Mouse (Mus musculus): ENCODE measurements at regions not wholly inside any gene's neighbourhood (a gene's known extent, or its start where the extent isn't known, plus 50 kb on each side); places are given as distances from the start of the nearest gene placed in this dataset.

GRCm38 (mm10) chrX:99246704-99247103 lies 110.8 kb downstream of the Efnb1 start:
- WGBS, result 78% methylated on average over 2 of the region's 2 CpGs
- H3K4me3 ChIP-seq (ENCODE audit: control insufficient read depth, insufficient read depth, low read length), result no peak overlapping the region
- no peak for DNase-seq

GRCm38 (mm10) chrX:99246051-99246450 lies 110.1 kb downstream of the Efnb1 start:
- Histone ChIP-seq H3K27me3 (ENCODE audit: control insufficient read depth, insufficient read depth, low read length) (no peaks in the 10 kb centered on the region), H3K27ac (ENCODE audit: control insufficient read depth, insufficient read depth, low read length) (no peak overlapping the region), H3K36me3 (ENCODE audit: control insufficient read depth, insufficient read depth, low read length) (no peaks in the 10 kb centered on the region), H3K4me3 (ENCODE audit: control insufficient read depth, insufficient read depth, low read length) (no peak overlapping the region), H3K4me1 (replicated peaks; ENCODE audit: control insufficient read depth, insufficient read depth, low read length) (no peaks in the 10 kb centered on the region)
- no peak for TF ChIP-seq CTCF (IDR thresholded peaks at IDR 0.05; ENCODE audit: borderline replicate concordance, control insufficient read depth, extremely low read depth, insufficient read depth, low read length, poor library complexity)
- TF ChIP-seq POLR2A (IDR thresholded peaks at IDR 0.05; ENCODE audit: control insufficient read depth, extremely low read depth, insufficient read depth, low read length, poor library complexity), result no peak
- 94% methylated on average over 8 of the region's 8 CpGs for WGBS
- no peak for DNase-seq

More at GRCm38 (mm10) chrX:99246704-99247103, 110.8 kb downstream of the Efnb1 start:
- H3K4me1 ChIP-seq (replicated peaks; ENCODE audit: control insufficient read depth, insufficient read depth, low read length), result no peaks in the 10 kb centered on the region
- no peak overlapping the region for H3K27ac ChIP-seq (ENCODE audit: control insufficient read depth, insufficient read depth, low read length)
- H3K36me3 ChIP-seq (ENCODE audit: control insufficient read depth, insufficient read depth, low read length), result no peaks in the 10 kb centered on the region
- no peak for TF ChIP-seq POLR2A (IDR thresholded peaks at IDR 0.05; ENCODE audit: control insufficient read depth, extremely low read depth, insufficient read depth, low read length, poor library complexity)
- no peak for TF ChIP-seq CTCF (IDR thresholded peaks at IDR 0.05; ENCODE audit: borderline replicate concordance, control insufficient read depth, extremely low read depth, insufficient read depth, low read length, poor library complexity)
- no peaks in the 10 kb centered on the region for H3K27me3 ChIP-seq (ENCODE audit: control insufficient read depth, insufficient read depth, low read length)

- H3K27me3 ChIP-seq (ENCODE audit: control insufficient read depth, insufficient read depth, low read length), result no peaks in the 10 kb centered on the region
Observed at GRCm38 (mm10) chrX:99245541-99245940, 109.6 kb downstream of the Efnb1 start.

GRCm38 (mm10) chrX:99243251-99243650 lies 107.3 kb downstream of the Efnb1 start:
- Histone ChIP-seq H3K27me3 (ENCODE audit: control insufficient read depth, insufficient read depth, low read length) (no peaks in the 10 kb centered on the region), H3K4me3 (ENCODE audit: control insufficient read depth, insufficient read depth, low read length) (no peak overlapping the region), H3K36me3 (ENCODE audit: control insufficient read depth, insufficient read depth, low read length) (no peaks in the 10 kb centered on the region), H3K27ac (ENCODE audit: control insufficient read depth, insufficient read depth, low read length) (no peak overlapping the region), H3K4me1 (replicated peaks; ENCODE audit: control insufficient read depth, insufficient read depth, low read length) (no peaks in the 10 kb centered on the region)
- DNase-seq, result no peak
- 95% methylated on average over 5 of the region's 5 CpGs for WGBS
- no peak for TF ChIP-seq POLR2A (IDR thresholded peaks at IDR 0.05; ENCODE audit: control insufficient read depth, extremely low read depth, insufficient read depth, low read length, poor library complexity)
- no peak for TF ChIP-seq CTCF (IDR thresholded peaks at IDR 0.05; ENCODE audit: borderline replicate concordance, control insufficient read depth, extremely low read depth, insufficient read depth, low read length, poor library complexity)

More at GRCm38 (mm10) chrX:99245541-99245940, 109.6 kb downstream of the Efnb1 start:
- TF ChIP-seq CTCF (IDR thresholded peaks at IDR 0.05; ENCODE audit: borderline replicate concordance, control insufficient read depth, extremely low read depth, insufficient read depth, low read length, poor library complexity) (no peak), POLR2A (IDR thresholded peaks at IDR 0.05; ENCODE audit: control insufficient read depth, extremely low read depth, insufficient read depth, low read length, poor library complexity) (no peak)
- no peak overlapping the region for H3K27ac ChIP-seq (ENCODE audit: control insufficient read depth, insufficient read depth, low read length)
- no peaks in the 10 kb centered on the region for H3K36me3 ChIP-seq (ENCODE audit: control insufficient read depth, insufficient read depth, low read length)
- H3K4me3 ChIP-seq (ENCODE audit: control insufficient read depth, insufficient read depth, low read length), result no peak overlapping the region
- WGBS, result 88% methylated on average over 3 of the region's 3 CpGs
- no peak for DNase-seq
- no peaks in the 10 kb centered on the region for H3K4me1 ChIP-seq (replicated peaks; ENCODE audit: control insufficient read depth, insufficient read depth, low read length)

- Histone ChIP-seq H3K36me3 (ENCODE audit: control insufficient read depth, insufficient read depth, low read length) (no peaks in the 10 kb centered on the region), H3K4me1 (replicated peaks; ENCODE audit: control insufficient read depth, insufficient read depth, low read length) (no peaks in the 10 kb centered on the region), H3K27me3 (ENCODE audit: control insufficient read depth, insufficient read depth, low read length) (no peaks in the 10 kb centered on the region), H3K27ac (ENCODE audit: control insufficient read depth, insufficient read depth, low read length) (no peak overlapping the region), H3K4me3 (ENCODE audit: control insufficient read depth, insufficient read depth, low read length) (no peak overlapping the region)
- 9% methylated on average over 5 of the region's 5 CpGs for WGBS
- no peak for TF ChIP-seq CTCF (IDR thresholded peaks at IDR 0.05; ENCODE audit: borderline replicate concordance, control insufficient read depth, extremely low read depth, insufficient read depth, low read length, poor library complexity)
- no peak for TF ChIP-seq POLR2A (IDR thresholded peaks at IDR 0.05; ENCODE audit: control insufficient read depth, extremely low read depth, insufficient read depth, low read length, poor library complexity)
- DNase-seq, result no peak
Observed at GRCm38 (mm10) chrX:99241684-99242118, 105.8 kb downstream of the Efnb1 start.

- no peak overlapping the region for H3K4me3 ChIP-seq (ENCODE audit: control insufficient read depth, insufficient read depth, low read length)
- H3K27me3 ChIP-seq (ENCODE audit: control insufficient read depth, insufficient read depth, low read length), result no peaks in the 10 kb centered on the region
- no peaks in the 10 kb centered on the region for H3K36me3 ChIP-seq (ENCODE audit: control insufficient read depth, insufficient read depth, low read length)
- H3K27ac ChIP-seq (ENCODE audit: control insufficient read depth, insufficient read depth, low read length), result no peak overlapping the region
- 68% methylated on average over 3 of the region's 3 CpGs for WGBS
- H3K4me1 ChIP-seq (replicated peaks; ENCODE audit: control insufficient read depth, insufficient read depth, low read length), result no peaks in the 10 kb centered on the region
- no peak for TF ChIP-seq CTCF (IDR thresholded peaks at IDR 0.05; ENCODE audit: borderline replicate concordance, control insufficient read depth, extremely low read depth, insufficient read depth, low read length, poor library complexity)
- no peak for TF ChIP-seq POLR2A (IDR thresholded peaks at IDR 0.05; ENCODE audit: control insufficient read depth, extremely low read depth, insufficient read depth, low read length, poor library complexity)
- no peak for DNase-seq
Observed at GRCm38 (mm10) chrX:99233035-99233434, 97.1 kb downstream of the Efnb1 start.

- Histone ChIP-seq H3K27ac (ENCODE audit: control insufficient read depth, insufficient read depth, low read length) (no peak overlapping the region), H3K4me3 (ENCODE audit: control insufficient read depth, insufficient read depth, low read length) (no peak overlapping the region), H3K4me1 (replicated peaks; ENCODE audit: control insufficient read depth, insufficient read depth, low read length) (no peaks in the 10 kb centered on the region), H3K27me3 (ENCODE audit: control insufficient read depth, insufficient read depth, low read length) (no peaks in the 10 kb centered on the region), H3K36me3 (ENCODE audit: control insufficient read depth, insufficient read depth, low read length) (no peaks in the 10 kb centered on the region)
- TF ChIP-seq POLR2A (IDR thresholded peaks at IDR 0.05; ENCODE audit: control insufficient read depth, extremely low read depth, insufficient read depth, low read length, poor library complexity) (no peak), CTCF (IDR thresholded peaks at IDR 0.05; ENCODE audit: borderline replicate concordance, control insufficient read depth, extremely low read depth, insufficient read depth, low read length, poor library complexity) (no peak)
- WGBS, result 74% methylated on average over 6 of the region's 7 CpGs
- no peak for DNase-seq
Observed at GRCm38 (mm10) chrX:99232331-99232730, 96.4 kb downstream of the Efnb1 start.
